Comparison of ENCODE assay signal across 9 mouse cellular contexts in genomic region chr9:83145591-83146445, GRCm38 (mm10). TPM values are rescaled to one million over a fixed set of nuclear protein-coding genes. Genes with fewer than 3 reads are reported as not detected.
DNase-seq lines count a peak whose midpoint lies in the region; ATAC-seq and TF ChIP-seq lines count a peak whose summit lies in the region.
"Had no signal": no experiment of that assay in that cellular context is flagged by ENCODE, and none has a peak within 500 bp of the region (broad histone marks: within the 10 kb centered on the region; RNA-seq: fewer than 3 reads in every experiment).

No protein-coding gene starts in this region.

- peaks cover 3% of the 10 kb centered on the region; the same call in 1 of the 2 replicates for H3K9me3 ChIP-seq in heart, embryonic 13.5 days
- no peaks in the 10 kb centered on the region for H3K9me3 ChIP-seq in kidney, postnatal 0 days (replicated peaks; ENCODE audit: low read length)
- H3K9me3 ChIP-seq in stomach, postnatal 0 days (ENCODE audit: control insufficient read depth, low read length): no peaks in the 10 kb centered on the region

- peak overlapping the region; percentile 93 for H3K4me2 ChIP-seq in heart, embryonic 13.5 days
- H3K4me2 ChIP-seq in kidney, postnatal 0 days (ENCODE audit: low read length): peak overlapping the region; percentile 97
- peak overlapping the region; percentile 90 for H3K4me2 ChIP-seq in myocyte (ENCODE audit: low read depth)
- H3K4me2 ChIP-seq in stomach, postnatal 0 days (replicated peaks; ENCODE audit: low read depth): peak overlapping the region; percentile 95

- peak; percentile 41; the same call in 1 of the 2 replicates for ATAC-seq in heart, embryonic 13.5 days (ENCODE audit: extremely low read depth, insufficient number of reproducible peaks, low FRiP score, low TSS enrichment)
- peak; percentile 86 for ATAC-seq in kidney, postnatal 0 days (replicated peaks; ENCODE audit: low FRiP score, low read depth)
- ATAC-seq in stomach, postnatal 0 days (ENCODE audit: low FRiP score, low TSS enrichment): peak; percentile 89

- H3K4me1 ChIP-seq in bone marrow, adult 2 months (ENCODE audit: control insufficient read depth, insufficient read depth, low read length): no peaks in the 10 kb centered on the region; the same call in 1 of the 2 replicates
- peaks cover 13% of the 10 kb centered on the region for H3K4me1 ChIP-seq in heart, embryonic 13.5 days
- no peaks in the 10 kb centered on the region; the same call in 1 of the 2 replicates for H3K4me1 ChIP-seq in kidney, postnatal 0 days (replicated peaks; ENCODE audit: insufficient read depth, low read length)
- no peaks in the 10 kb centered on the region; the same call in 1 of the 2 replicates for H3K4me1 ChIP-seq in liver, adult 2 months (ENCODE audit: control insufficient read depth, insufficient read depth, low read length)
- peaks cover 4% of the 10 kb centered on the region; the same call in 1 of the 2 replicates for H3K4me1 ChIP-seq in stomach, postnatal 0 days (replicated peaks; ENCODE audit: control insufficient read depth, insufficient read depth)

- no peaks in the 10 kb centered on the region for H3K27me3 ChIP-seq in heart, embryonic 13.5 days (replicated peaks)
- no peaks in the 10 kb centered on the region for H3K27me3 ChIP-seq in kidney, postnatal 0 days (ENCODE audit: insufficient read depth, low read length)
- no peaks in the 10 kb centered on the region for H3K27me3 ChIP-seq in liver, adult 2 months (ENCODE audit: control insufficient read depth, insufficient read depth, low read length)
- H3K27me3 ChIP-seq in myocyte (ENCODE audit: control insufficient read depth, insufficient read depth, insufficient read length): no peaks in the 10 kb centered on the region
- H3K27me3 ChIP-seq in stomach, postnatal 0 days (ENCODE audit: control insufficient read depth, insufficient read depth, low read length): no peaks in the 10 kb centered on the region

- H3K36me3 ChIP-seq in heart, embryonic 13.5 days: peaks cover 3% of the 10 kb centered on the region
- H3K36me3 ChIP-seq in kidney, postnatal 0 days (ENCODE audit: insufficient read depth, low read length): no peaks in the 10 kb centered on the region; the same call in 1 of the 2 replicates
- H3K36me3 ChIP-seq in liver, adult 2 months (ENCODE audit: control insufficient read depth, insufficient read depth, low read length): no peaks in the 10 kb centered on the region
- H3K36me3 ChIP-seq in myocyte (ENCODE audit: control insufficient read depth, insufficient read depth): no peaks in the 10 kb centered on the region
- no peaks in the 10 kb centered on the region for H3K36me3 ChIP-seq in stomach, postnatal 0 days (ENCODE audit: control insufficient read depth, insufficient read depth, low read length)

- TF ChIP-seq EP300 in stomach, postnatal 0 days (optimal IDR thresholded peaks at IDR 0.05): no peak

- no peak overlapping the region; the same call in 1 of the 2 replicates for H3K27ac ChIP-seq in bone marrow, adult 2 months (ENCODE audit: control insufficient read depth, insufficient read depth, low read depth, low read length, poor library complexity)
- peak overlapping the region; percentile 69 for H3K27ac ChIP-seq in heart, embryonic 13.5 days (replicated peaks)
- H3K27ac ChIP-seq in kidney, postnatal 0 days: peak overlapping the region; percentile 39; the same call in 1 of the 2 replicates
- no peak overlapping the region for H3K27ac ChIP-seq in liver, adult 2 months (replicated peaks; ENCODE audit: insufficient read depth, low read depth, low read length)
- peak overlapping the region; percentile 81 for H3K27ac ChIP-seq in stomach, postnatal 0 days (replicated peaks)

- H3K79me2 ChIP-seq in liver, adult 2 months (ENCODE audit: control insufficient read depth, insufficient read depth, low read length): no peaks in the 10 kb centered on the region
- H3K79me2 ChIP-seq in myocyte (ENCODE audit: control insufficient read depth, insufficient read depth): peaks cover 40% of the 10 kb centered on the region

- H3ac ChIP-seq in myocyte (ENCODE audit: control insufficient read depth, insufficient read length): peak overlapping the region; percentile 21

- H3K9ac ChIP-seq in heart, embryonic 13.5 days: peak overlapping the region; percentile 83
- peak overlapping the region; percentile 69 for H3K9ac ChIP-seq in kidney, postnatal 0 days (ENCODE audit: low read depth, low read length)
- peak overlapping the region; percentile 33 for H3K9ac ChIP-seq in liver, adult 2 months (ENCODE audit: low read depth, low read length)
- peak overlapping the region; percentile 64 for H3K9ac ChIP-seq in stomach, postnatal 0 days (ENCODE audit: low read length)

- no peak for TF ChIP-seq POLR2A in bone marrow, adult 2 months (IDR thresholded peaks at IDR 0.05; ENCODE audit: borderline replicate concordance, control insufficient read depth, low read depth, low read length)
- TF ChIP-seq POLR2A in liver, adult 2 months (IDR thresholded peaks at IDR 0.05; ENCODE audit: extremely low read depth, insufficient read depth, low read length): no peak
- TF ChIP-seq POLR2A in myocyte (IDR thresholded peaks at IDR 0.05; ENCODE audit: insufficient read length, low read depth): peak; percentile 49

- 4% methylated on average over 53 of the region's 53 CpGs for WGBS in bone marrow, adult 2 months
- WGBS in heart, embryonic 13.5 days: 3% methylated on average over 53 of the region's 53 CpGs
- 3% methylated on average over 53 of the region's 53 CpGs for WGBS in kidney, postnatal 0 days
- 5% methylated on average over 53 of the region's 53 CpGs for WGBS in liver, adult 2 months
- WGBS in stomach, postnatal 0 days: 3% methylated on average over 46 of the region's 53 CpGs

- DNase-seq in 3T3-L1 (ENCODE audit: low read depth, low spot score): peak; percentile 62
- DNase-seq in fibroblast of lung, adult 2 months (ENCODE audit: low read depth): peak; percentile 13
- peak; percentile 71 for DNase-seq in kidney, postnatal 0 days (ENCODE audit: low spot score)
- DNase-seq in liver, adult 2 months (ENCODE audit: extremely low read depth, low read depth, low spot score): no peak
- peak; percentile 60 for DNase-seq in stomach, postnatal 0 days (ENCODE audit: low spot score)

- H3K4me3 ChIP-seq in bone marrow, adult 2 months (replicated peaks; ENCODE audit: control insufficient read depth, low read depth, low read length): peak overlapping the region; percentile 65
- peak overlapping the region; percentile 72 for H3K4me3 ChIP-seq in heart, embryonic 13.5 days
- peak overlapping the region; percentile 61 for H3K4me3 ChIP-seq in kidney, postnatal 0 days (replicated peaks; ENCODE audit: low read depth, low read length)
- H3K4me3 ChIP-seq in liver, adult 2 months (ENCODE audit: insufficient read depth, low read depth, low read length): peak overlapping the region; percentile 43
- H3K4me3 ChIP-seq in myocyte: peak overlapping the region; percentile 81
- peak overlapping the region; percentile 67 for H3K4me3 ChIP-seq in stomach, postnatal 0 days (ENCODE audit: low read depth, low read length)

- TF ChIP-seq CTCF in bone marrow, adult 2 months (IDR thresholded peaks at IDR 0.05; ENCODE audit: control insufficient read depth, insufficient read depth, low read length): no peak
- no peak for TF ChIP-seq CTCF in kidney, postnatal 0 days (IDR thresholded peaks at IDR 0.05; ENCODE audit: low read depth)
- TF ChIP-seq CTCF in liver, adult 2 months (IDR thresholded peaks at IDR 0.05; ENCODE audit: low read depth, low read length): no peak
- no peak for TF ChIP-seq CTCF in stomach, postnatal 0 days (IDR thresholded peaks at IDR 0.05; ENCODE audit: low read depth)

TF ChIP-seq in myocyte, 11 proteins besides CTCF, POLR2A, EP300 and RAD21:
- TF ChIP-seq CEBPB (IDR thresholded peaks at IDR 0.05; ENCODE audit: insufficient read depth, poor library complexity, severe bottlenecking) (no peak), MYOG (IDR thresholded peaks at IDR 0.05; ENCODE audit: control insufficient read depth in 1 of 3, insufficient read depth in 1 of 3, insufficient read length in 2 of 3, low read depth in 2 of 3) (peak in 1 of 3 experiments; percentile 15)

RNA-seq across cellular contexts. Expression of gene Hmgn3, which starts 0.7 kb away (rescaled TPM):
- polyA plus RNA-seq in bone marrow, adult 2 months (2011; ENCODE audit: insufficient read depth, insufficient read length, low replicate concordance, missing spikeins): 37.0 and 37.6 TPM in 2 replicates
- 107 TPM in 2 replicates for polyA plus RNA-seq in heart, embryonic 13.5 days (2015; fragmentation: Nextera tagmentation; extraction: Ambion mirVana)
- 145 and 160 TPM in 2 replicates for polyA plus RNA-seq in kidney, postnatal 0 days (2015; fragmentation: Nextera tagmentation; extraction: Ambion mirVana)
- 1.0 and 1.5 TPM in 2 replicates for total RNA-seq in liver, adult 2 months (2014; rRNA removed)
- 0.48 and 0.90 TPM in 2 replicates for polyA plus RNA-seq in liver, adult 2 months (2012; rRNA removed)
- 30.5 TPM for polyA plus RNA-seq in myocyte (2012; fragmentation: generic; extraction: Trizol)
- 115 and 127 TPM in 2 replicates for polyA plus RNA-seq in stomach, postnatal 0 days (2015; fragmentation: Nextera tagmentation; extraction: Ambion mirVana)
- total RNA-seq: MEL had no signal

Comparison
In these comparisons a context has a peak if more than half of its experiments do, and no peak if none do; other contexts are left out.
1. H3K27ac ChIP-seq: peak in heart, embryonic 13.5 days (single experiment), kidney, postnatal 0 days (single experiment) and stomach, postnatal 0 days (single experiment); none in bone marrow, adult 2 months (single experiment) and liver, adult 2 months (single experiment).
2. H3K9ac ChIP-seq: peak in every context shown above with its lines; median percentile 83 in heart, embryonic 13.5 days; 69 in kidney, postnatal 0 days; 64 in stomach, postnatal 0 days; 33 in liver, adult 2 months.
3. RNA of gene Hmgn3, which starts 0.7 kb away (polyA plus RNA-seq): 145 to 160 TPM in kidney, postnatal 0 days, 115 to 127 TPM in stomach, postnatal 0 days, 107 TPM in heart, embryonic 13.5 days, 37.0 to 37.6 TPM in bone marrow, adult 2 months and 30.5 TPM in myocyte (single experiment); 0.48 to 0.90 TPM in liver, adult 2 months; every median in the first group is over 10 times any median in the second.
4. Peak in every context shown above with its lines, with median percentiles within 50 percentile points of each other: H3K4me3 ChIP-seq, ATAC-seq and H3K4me2 ChIP-seq.